Mouse (Mus musculus): ENCODE results near the gene Pex19. TPM values are rescaled to one million over a fixed set of nuclear protein-coding genes. Genes with fewer than 3 reads are reported as not detected.

Pex19 gene
- polyA plus RNA-seq, 1 experiment: 108 TPM

GRCm38 (mm10) chr1:172154536-172154935, 28.0 kb downstream of the Pex19 start:
- DNase-seq: no peak
- Histone ChIP-seq H3K27ac (ENCODE audit: insufficient read depth, low read length) (no peak overlapping the region), H3K27me3 (ENCODE audit: control insufficient read depth, insufficient read depth, low read length) (no peaks in the 10 kb centered on the region), H3K4me1 (ENCODE audit: control insufficient read depth, insufficient read depth, low read length) (peaks cover 4% of the 10 kb centered on the region; the same call in 1 of the 2 replicates), H3K4me3 (replicated peaks; ENCODE audit: insufficient read depth, low read depth, low read length) (no peak overlapping the region)
- WGBS: 94% methylated on average over 3 of the region's 3 CpGs
- TF ChIP-seq CTCF (IDR thresholded peaks at IDR 0.05; ENCODE audit: borderline replicate concordance, insufficient read depth, low read depth, low read length): no peak
- no peak for TF ChIP-seq POLR2A (IDR thresholded peaks at IDR 0.05; ENCODE audit: borderline replicate concordance, insufficient read depth, low read length)

- no peak for DNase-seq
- H3K27me3 ChIP-seq (ENCODE audit: control insufficient read depth, insufficient read depth, low read length): no peaks in the 10 kb centered on the region
- H3K4me3 ChIP-seq (replicated peaks; ENCODE audit: insufficient read depth, low read depth, low read length): no peak overlapping the region
- WGBS: 85% methylated on average over 3 of the region's 3 CpGs
- no peak overlapping the region for H3K27ac ChIP-seq (ENCODE audit: insufficient read depth, low read length)
- no peak for TF ChIP-seq CTCF (IDR thresholded peaks at IDR 0.05; ENCODE audit: borderline replicate concordance, insufficient read depth, low read depth, low read length)
- no peak for TF ChIP-seq POLR2A (IDR thresholded peaks at IDR 0.05; ENCODE audit: borderline replicate concordance, insufficient read depth, low read length)
- peaks cover under 1% of the 10 kb centered on the region; the same call in 1 of the 2 replicates for H3K4me1 ChIP-seq (ENCODE audit: control insufficient read depth, insufficient read depth, low read length)
These were observed 29.0 kb downstream of the Pex19 start for GRCm38 (mm10) chr1:172155518-172155917.

GRCm38 (mm10) chr1:172159970-172160369, 33.4 kb downstream of the Pex19 start:
- TF ChIP-seq POLR2A (IDR thresholded peaks at IDR 0.05; ENCODE audit: borderline replicate concordance, insufficient read depth, low read length) (no peak), CTCF (IDR thresholded peaks at IDR 0.05; ENCODE audit: borderline replicate concordance, insufficient read depth, low read depth, low read length) (no peak)
- H3K27me3 ChIP-seq (ENCODE audit: control insufficient read depth, insufficient read depth, low read length): no peaks in the 10 kb centered on the region
- DNase-seq: no peak
- H3K4me3 ChIP-seq (replicated peaks; ENCODE audit: insufficient read depth, low read depth, low read length): no peak overlapping the region
- H3K27ac ChIP-seq (ENCODE audit: insufficient read depth, low read length): no peak overlapping the region
- WGBS: 51% methylated on average over 4 of the region's 4 CpGs
- peaks cover 3% of the 10 kb centered on the region; the same call in 1 of the 2 replicates for H3K4me1 ChIP-seq (ENCODE audit: control insufficient read depth, insufficient read depth, low read length)

GRCm38 (mm10) chr1:172160508-172160907, 34.0 kb downstream of the Pex19 start:
- H3K27ac ChIP-seq (ENCODE audit: insufficient read depth, low read length): no peak overlapping the region; the same call in 1 of the 2 replicates
- TF ChIP-seq POLR2A (IDR thresholded peaks at IDR 0.05; ENCODE audit: borderline replicate concordance, insufficient read depth, low read length): no peak
- TF ChIP-seq CTCF (IDR thresholded peaks at IDR 0.05; ENCODE audit: borderline replicate concordance, insufficient read depth, low read depth, low read length): no peak
- no peak for DNase-seq
- no peak overlapping the region for H3K4me3 ChIP-seq (replicated peaks; ENCODE audit: insufficient read depth, low read depth, low read length)
- no peaks in the 10 kb centered on the region for H3K27me3 ChIP-seq (ENCODE audit: control insufficient read depth, insufficient read depth, low read length)
- H3K4me1 ChIP-seq (ENCODE audit: control insufficient read depth, insufficient read depth, low read length): peaks cover 8% of the 10 kb centered on the region; the same call in 1 of the 2 replicates

- 88% methylated on average over 1 of the region's 1 CpGs for WGBS
- peak; percentile 58 to 69 for DNase-seq
These were observed 35.5 kb downstream of the Pex19 start for GRCm38 (mm10) chr1:172162009-172162408.

GRCm38 (mm10) chr1:172162959-172163358, 36.4 kb downstream of the Pex19 start:
- no peak for DNase-seq
- H3K27ac ChIP-seq (ENCODE audit: insufficient read depth, low read length): no peak overlapping the region
- 93% methylated on average over 6 of the region's 6 CpGs for WGBS
- TF ChIP-seq POLR2A (IDR thresholded peaks at IDR 0.05; ENCODE audit: borderline replicate concordance, insufficient read depth, low read length) (no peak), CTCF (IDR thresholded peaks at IDR 0.05; ENCODE audit: borderline replicate concordance, insufficient read depth, low read depth, low read length) (no peak)
- no peaks in the 10 kb centered on the region for H3K27me3 ChIP-seq (ENCODE audit: control insufficient read depth, insufficient read depth, low read length)
- H3K4me1 ChIP-seq (ENCODE audit: control insufficient read depth, insufficient read depth, low read length): peaks cover 8% of the 10 kb centered on the region; the same call in 1 of the 2 replicates
- H3K4me3 ChIP-seq (replicated peaks; ENCODE audit: insufficient read depth, low read depth, low read length): no peak overlapping the region

More at GRCm38 (mm10) chr1:172162009-172162408, 35.5 kb downstream of the Pex19 start:
- Histone ChIP-seq H3K4me3 (replicated peaks; ENCODE audit: insufficient read depth, low read depth, low read length) (no peak overlapping the region), H3K27ac (ENCODE audit: insufficient read depth, low read length) (no peak overlapping the region; the same call in 1 of the 2 replicates), H3K4me1 (ENCODE audit: control insufficient read depth, insufficient read depth, low read length) (peaks cover 8% of the 10 kb centered on the region; the same call in 1 of the 2 replicates), H3K27me3 (ENCODE audit: control insufficient read depth, insufficient read depth, low read length) (no peaks in the 10 kb centered on the region)
- TF ChIP-seq CTCF (IDR thresholded peaks at IDR 0.05; ENCODE audit: borderline replicate concordance, insufficient read depth, low read depth, low read length) (peak; percentile 41; the same call in 1 of the 2 replicates), POLR2A (IDR thresholded peaks at IDR 0.05; ENCODE audit: borderline replicate concordance, insufficient read depth, low read length) (no peak)

GRCm38 (mm10) chr1:172167911-172168310, 41.4 kb downstream of the Pex19 start:
- H3K27ac ChIP-seq (ENCODE audit: insufficient read depth, low read length): no peak overlapping the region
- no peaks in the 10 kb centered on the region for H3K27me3 ChIP-seq (ENCODE audit: control insufficient read depth, insufficient read depth, low read length)
- whole genome bisulfite sequencing: 86% methylated on average over 5 of the region's 5 CpGs
- TF ChIP-seq POLR2A (IDR thresholded peaks at IDR 0.05; ENCODE audit: borderline replicate concordance, insufficient read depth, low read length) (no peak), CTCF (IDR thresholded peaks at IDR 0.05; ENCODE audit: borderline replicate concordance, insufficient read depth, low read depth, low read length) (no peak)
- no peak overlapping the region for H3K4me3 ChIP-seq (replicated peaks; ENCODE audit: insufficient read depth, low read depth, low read length)
- no peak for DNase-seq
- H3K4me1 ChIP-seq (ENCODE audit: control insufficient read depth, insufficient read depth, low read length): peaks cover 5% of the 10 kb centered on the region; the same call in 1 of the 2 replicates

- Histone ChIP-seq H3K27ac (ENCODE audit: insufficient read depth, low read length) (no peak overlapping the region), H3K4me3 (replicated peaks; ENCODE audit: insufficient read depth, low read depth, low read length) (no peak overlapping the region), H3K27me3 (ENCODE audit: control insufficient read depth, insufficient read depth, low read length) (no peaks in the 10 kb centered on the region), H3K4me1 (ENCODE audit: control insufficient read depth, insufficient read depth, low read length) (peaks cover 9% of the 10 kb centered on the region)
- TF ChIP-seq CTCF (IDR thresholded peaks at IDR 0.05; ENCODE audit: borderline replicate concordance, insufficient read depth, low read depth, low read length) (no peak), POLR2A (IDR thresholded peaks at IDR 0.05; ENCODE audit: borderline replicate concordance, insufficient read depth, low read length) (no peak)
- no peak for DNase-seq
- 96% methylated on average over 5 of the region's 5 CpGs for WGBS
These were observed 43.3 kb downstream of the Pex19 start for GRCm38 (mm10) chr1:172169809-172170208.
